ENCODE assay signal across 20 mouse cellular contexts in the genomic region with DNA sequence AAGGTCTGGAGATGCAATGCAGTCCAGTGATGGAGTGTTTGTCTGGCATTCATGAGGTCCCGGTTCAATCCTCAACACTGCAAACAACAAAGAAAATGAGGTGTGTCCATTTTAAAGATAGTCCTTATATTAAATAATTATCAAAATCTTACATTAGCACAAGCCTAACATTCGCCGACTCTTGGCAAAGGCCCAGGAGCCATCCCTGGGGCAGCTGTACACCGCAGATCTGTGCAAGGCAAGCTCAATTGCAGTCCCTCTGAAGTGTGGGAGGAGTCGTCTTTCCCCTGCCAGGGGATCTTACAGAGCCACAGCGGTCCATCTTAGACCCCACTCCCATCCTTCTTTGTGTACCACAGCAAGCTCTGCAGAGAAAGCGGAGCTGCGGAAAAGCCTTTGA. TPM values are rescaled to one million over a fixed set of nuclear protein-coding genes. Genes with fewer than 3 reads are reported as not detected.
DNase-seq lines count a peak whose midpoint lies in the region; ATAC-seq and TF ChIP-seq lines count a peak whose summit lies in the region.
"Had no signal": no experiment of that assay in that cellular context is flagged by ENCODE, and none has a peak within 500 bp of the region (broad histone marks: within the 10 kb centered on the region; RNA-seq: fewer than 3 reads in every experiment).

No protein-coding gene starts in this region.

- no peak for TF ChIP-seq EP300 in MEL (IDR thresholded peaks at IDR 0.05; ENCODE audit: low read depth in 1 of 2, low read length in 2 of 2)

- 22% methylated on average over 8 of the region's 8 CpGs for WGBS in lung, embryonic 14.5 days
- WGBS in liver, embryonic 11.5 days: 70% methylated on average over 8 of the region's 8 CpGs

- no peaks in the 10 kb centered on the region for H3K27me3 ChIP-seq in lung, embryonic 14.5 days (ENCODE audit: insufficient read depth, low read length)
- H3K27me3 ChIP-seq in MEL (ENCODE audit: control insufficient read depth in 1 of 2, insufficient read depth in 2 of 2, low read length in 2 of 2): peaks cover 13 to 20% of the 10 kb centered on the region in 2 experiments
- no peaks in the 10 kb centered on the region for H3K27me3 ChIP-seq in liver, embryonic 11.5 days (replicated peaks; ENCODE audit: control insufficient read depth, insufficient read depth, low read length)
- H3K27me3 ChIP-seq: Patski; stomach, embryonic 15.5 days had no signal

- no peaks in the 10 kb centered on the region for H3K36me3 ChIP-seq in lung, embryonic 14.5 days (ENCODE audit: insufficient read depth)
- no peaks in the 10 kb centered on the region for H3K36me3 ChIP-seq in MEL (ENCODE audit: control insufficient read depth in 1 of 2, insufficient read depth in 2 of 2, low read length in 2 of 2)
- H3K36me3 ChIP-seq in liver, embryonic 11.5 days (ENCODE audit: control insufficient read depth, insufficient read depth, low read length): no peaks in the 10 kb centered on the region
- H3K36me3 ChIP-seq: heart, embryonic 10.5 days; stomach, embryonic 15.5 days had no signal

- TF ChIP-seq RAD21 in MEL (IDR thresholded peaks at IDR 0.05; ENCODE audit: low read depth, low read length): no peak

- H3K79me2 ChIP-seq in MEL (ENCODE audit: control insufficient read depth, insufficient read depth, low read length, poor library complexity): no peaks in the 10 kb centered on the region

- 0 out of 2 replicates have a peak overlapping the region, but pooled peaks have one; percentile 15 for H3K4me2 ChIP-seq in lung, embryonic 14.5 days
- H3K4me2 ChIP-seq in liver, embryonic 11.5 days: no peak overlapping the region
- H3K4me2 ChIP-seq: stomach, embryonic 15.5 days had no signal

- H3K4me3 ChIP-seq in lung, embryonic 14.5 days (ENCODE audit: low read depth, low read length): no peak overlapping the region
- no peak overlapping the region for H3K4me3 ChIP-seq in MEL (ENCODE audit: control insufficient read depth in 1 of 2, insufficient read depth in 1 of 2, low read depth in 2 of 2, low read length in 2 of 2)
- no peak overlapping the region for H3K4me3 ChIP-seq in liver, embryonic 11.5 days (ENCODE audit: low read depth, low read length)
- H3K4me3 ChIP-seq: erythroblast, embryonic 14.5 days; heart, embryonic 10.5 days; megakaryocyte, embryonic 14.5 days; myocyte; stomach, embryonic 15.5 days had no signal

- no peak overlapping the region for H3K27ac ChIP-seq in lung, embryonic 14.5 days (ENCODE audit: low read depth)
- H3K27ac ChIP-seq in MEL (ENCODE audit: control insufficient read depth, low read depth, low read length): no peak overlapping the region
- no peak overlapping the region for H3K27ac ChIP-seq in liver, embryonic 11.5 days (ENCODE audit: low read depth, low read length)
- H3K27ac ChIP-seq: heart, embryonic 10.5 days; kidney, postnatal 0 days; stomach, embryonic 15.5 days had no signal

- peak; percentile 15 for DNase-seq in cerebellum, postnatal 36 days
- no peak for DNase-seq in cerebellum, adult 9-11 months
- peak; percentile 25 for DNase-seq in lung, embryonic 14.5 days
- no peak for DNase-seq in lung, postnatal 10 days
- DNase-seq in MEL (ENCODE audit: low read depth, low spot score) (peak; percentile 21), MN1 (ENCODE audit: low spot score) (peak; percentile 16)
- no peak for DNase-seq in liver, embryonic 11.5 days (ENCODE audit: low spot score)
- DNase-seq: kidney, adult 18-20 months; liver; liver, postnatal 0 days; retina, postnatal 1 day had no signal

- H3K4me1 ChIP-seq in lung, embryonic 14.5 days (ENCODE audit: insufficient read depth): no peaks in the 10 kb centered on the region
- H3K4me1 ChIP-seq in MEL (ENCODE audit: control insufficient read depth in 1 of 2, insufficient read depth in 2 of 2, low read length in 2 of 2): no peaks in the 10 kb centered on the region; a peak in 1 of 4 replicates
- H3K4me1 ChIP-seq in liver, embryonic 11.5 days (replicated peaks; ENCODE audit: control insufficient read depth, insufficient read depth, low read length): no peaks in the 10 kb centered on the region
- H3K4me1 ChIP-seq: heart, embryonic 10.5 days; stomach, embryonic 15.5 days had no signal

- ATAC-seq in lung, embryonic 14.5 days (ENCODE audit: insufficient read depth): no peak
- no peak for ATAC-seq in liver, embryonic 11.5 days (replicated peaks; ENCODE audit: low FRiP score)
- ATAC-seq: forebrain, embryonic 16.5 days; liver, postnatal 0 days; Patski had no signal

- no peak for TF ChIP-seq POLR2A in MEL (IDR thresholded peaks at IDR 0.05; ENCODE audit: control insufficient read depth in 1 of 2, insufficient read depth in 1 of 2, low read depth in 1 of 2, low read length in 2 of 2, poor library complexity in 1 of 2)

- no peak for TF ChIP-seq CTCF in lung, embryonic 14.5 days (IDR thresholded peaks at IDR 0.05; ENCODE audit: low read depth)
- TF ChIP-seq CTCF in MEL (IDR thresholded peaks at IDR 0.05 in 2 of 3, conservative IDR thresholded peaks at IDR 0.05 in 1 of 3; ENCODE audit: control insufficient read depth in 1 of 3, insufficient read depth in 1 of 3, low read depth in 2 of 3, low read length in 3 of 3, poor library complexity in 1 of 3, severe bottlenecking in 1 of 3): no peak

- no peaks in the 10 kb centered on the region for H3K9me3 ChIP-seq in lung, embryonic 14.5 days (ENCODE audit: low read depth, low read length)
- H3K9me3 ChIP-seq in MEL (replicated peaks; ENCODE audit: insufficient read depth, low read length): no peaks in the 10 kb centered on the region
- no peaks in the 10 kb centered on the region for H3K9me3 ChIP-seq in liver, embryonic 11.5 days (ENCODE audit: control insufficient read depth, low read length)
- H3K9me3 ChIP-seq: heart, embryonic 10.5 days; megakaryocyte, embryonic 14.5 days; stomach, embryonic 15.5 days had no signal

- no peak overlapping the region for H3K9ac ChIP-seq in lung, embryonic 14.5 days
- H3K9ac ChIP-seq in MEL (ENCODE audit: control insufficient read depth, low read depth, low read length, poor library complexity, severe bottlenecking): no peak overlapping the region
- H3K9ac ChIP-seq in liver, embryonic 11.5 days (ENCODE audit: low read depth, low read length): no peak overlapping the region
- H3K9ac ChIP-seq: liver, postnatal 0 days; stomach, embryonic 15.5 days had no signal

TF ChIP-seq in MEL, 35 proteins besides CTCF, POLR2A, EP300 and RAD21:
- TF ChIP-seq GABPA (IDR thresholded peaks at IDR 0.05; ENCODE audit: low read depth, low read length) (no peak), POLR2AphosphoS2 (IDR thresholded peaks at IDR 0.05; ENCODE audit: low read length) (no peak), JUND (IDR thresholded peaks at IDR 0.05; ENCODE audit: low read depth, low read length) (no peak), ETS1 (IDR thresholded peaks at IDR 0.05; ENCODE audit: low read depth, low read length) (no peak), RCOR1 (IDR thresholded peaks at IDR 0.05; ENCODE audit: low read depth, low read length) (no peak), ZKSCAN1 (IDR thresholded peaks at IDR 0.05; ENCODE audit: low read depth, low read length) (no peak), MYC (IDR thresholded peaks at IDR 0.05; ENCODE audit: low read depth, low read length) (no peak), CHD2 (IDR thresholded peaks at IDR 0.05; ENCODE audit: low read length) (no peak), HCFC1 (IDR thresholded peaks at IDR 0.05; ENCODE audit: low read depth, low read length) (no peak), MAX (IDR thresholded peaks at IDR 0.05; ENCODE audit: low read length) (no peak), SMC3 (IDR thresholded peaks at IDR 0.05; ENCODE audit: low read depth, low read length) (no peak), POLR2AphosphoS5 (IDR thresholded peaks at IDR 0.05; ENCODE audit: borderline replicate concordance, low read depth, low read length) (no peak), MXI1 (IDR thresholded peaks at IDR 0.05; ENCODE audit: low read depth, low read length) (no peak), KAT2A (conservative IDR thresholded peaks at IDR 0.05; ENCODE audit: low read depth, low read length) (no peak), NRF1 (IDR thresholded peaks at IDR 0.05; ENCODE audit: insufficient read depth, low read depth, low read length, poor library complexity, severe bottlenecking) (no peak)
TF ChIP-seq in MEL: peak in this region for 0.

RNA-seq across cellular contexts. Expression of a gene that starts 25.8 kb away (rescaled TPM):
- polyA plus RNA-seq in lung, embryonic 14.5 days (2014; fragmentation: Nextera tagmentation; extraction: Ambion mirVana): 0.15 TPM in 1 of 2 replicates, not detected in the other
- total RNA-seq in MEL (2012; rRNA removed): 0.16 and 0.31 TPM in 2 replicates
- under 1 TPM in 1 of 2 experiments, not detected in 1; 0.36 TPM for polyA plus RNA-seq in MEL (2012; ENCODE audit: insufficient read depth in 1 of 2, insufficient read length in 2 of 2, low read depth in 1 of 2, low replicate concordance in 2 of 2, missing spikeins in 1 of 2)
- polyA plus RNA-seq in liver, embryonic 11.5 days (2014; fragmentation: Nextera tagmentation; extraction: Ambion mirVana): 0.06 and 0.16 TPM in 2 replicates
- polyA plus RNA-seq: embryonic facial prominence, embryonic 11.5 days; erythroblast, embryonic 14.5 days; liver, postnatal 0 days had no signal

RNA-seq across cellular contexts. Expression of a gene that starts 49.0 kb away (rescaled TPM):
- polyA plus RNA-seq in lung, embryonic 14.5 days (2014; fragmentation: Nextera tagmentation; extraction: Ambion mirVana): 2.7 and 3.1 TPM in 2 replicates
- 100 and 147 TPM in 2 replicates for total RNA-seq in MEL (2012; rRNA removed)
- 100 to 1,000 TPM in 1 of 2 experiments, not detected in 1; 183 TPM for polyA plus RNA-seq in MEL (2012; ENCODE audit: insufficient read depth in 1 of 2, insufficient read length in 2 of 2, low read depth in 1 of 2, low replicate concordance in 2 of 2, missing spikeins in 1 of 2)
- polyA plus RNA-seq in liver, embryonic 11.5 days (2014; fragmentation: Nextera tagmentation; extraction: Ambion mirVana): 11.0 and 12.0 TPM in 2 replicates

Comparison
In these comparisons a context has a peak if more than half of its experiments do, and no peak if none do; other contexts are left out.
1. DNase-seq: peak in cerebellum, postnatal 36 days (2 of 2), lung, embryonic 14.5 days (single experiment), MEL (single experiment) and MN1 (single experiment); none in cerebellum, adult 9-11 months (single experiment), lung, postnatal 10 days (single experiment) and liver, embryonic 11.5 days (single experiment).